Mouse (Mus musculus) liver, adult 2 months (tissue): ENCODE measurements around the gene Daam2. TPM values are rescaled to one million over a fixed set of nuclear protein-coding genes. Genes with fewer than 3 reads are reported as not detected.

Source experiments
- DNase-seq: peaks from one replicate; pipeline ENCODE4 v3.0.0-alpha.2; 2011; ENCODE audit warnings: low read depth, low spot score; ENCODE audit errors: extremely low read depth
- H3K27ac ChIP-seq: fragments of 200-500 bp; replicated peaks from 2 replicates; pipeline ENCODE4 v1.5.1; 2012; ENCODE audit warnings: low read depth, mild to moderate bottlenecking, control low read depth, inconsistent platforms, low read length; ENCODE audit not compliant: insufficient read depth
- H3K27me3 ChIP-seq: fragments of 200-500 bp; 2 replicates; pipeline ENCODE4 v1.6.1; 2012; ENCODE audit warnings: mild to moderate bottlenecking, moderate library complexity, low read length, inconsistent platforms; ENCODE audit not compliant: control insufficient read depth, insufficient read depth
- H3K36me3 ChIP-seq: fragments of 200-500 bp; 2 replicates; pipeline ENCODE4 v1.6.1; 2012; ENCODE audit warnings: low read length, inconsistent platforms; ENCODE audit not compliant: control insufficient read depth, insufficient read depth
- H3K4me1 ChIP-seq: fragments of 200-500 bp; 2 replicates; pipeline ENCODE4 v1.6.1; 2011; ENCODE audit warnings: low read length; ENCODE audit not compliant: control insufficient read depth, insufficient read depth
- H3K4me3 ChIP-seq: fragments of 200-500 bp; 2 replicates; pipeline ENCODE4 v1.5.1; 2011; ENCODE audit warnings: low read depth, mild to moderate bottlenecking, control low read depth, low read length, moderate library complexity; ENCODE audit not compliant: insufficient read depth
- H3K79me2 ChIP-seq: fragments of 200-500 bp; 2 replicates; pipeline ENCODE4 v1.6.1; 2012; ENCODE audit warnings: inconsistent platforms, mild to moderate bottlenecking, low read length, moderate library complexity; ENCODE audit not compliant: control insufficient read depth, insufficient read depth
- H3K9ac ChIP-seq: fragments of 200-500 bp; 2 replicates; pipeline ENCODE4 v1.6.1; 2012; ENCODE audit warnings: low read depth, mild to moderate bottlenecking, control low read depth, inconsistent platforms, low read length
- CTCF ChIP-seq: fragments of 200-500 bp; IDR thresholded peaks from 2 replicates; pipeline ENCODE4 v1.5.1; 2011; ENCODE audit warnings: low read depth, low read length, control low read depth
- POLR2A ChIP-seq: fragments of 200-500 bp; IDR thresholded peaks from 2 replicates; pipeline ENCODE4 v1.6.1; 2011; ENCODE audit warnings: low read length, control low read depth; ENCODE audit not compliant: insufficient read depth; ENCODE audit errors: extremely low read depth
- WGBS: fragments of 180-500 bp; shearing (Covaris S2); methylation state at CpG from one replicate; pipeline ENCODE4 v1.1.7; 2018; 5-methylcytosine and 5-hydroxymethylcytosine counted together
- polyA plus RNA-seq: library from polyadenylated mRNA; depleted of rRNA; stranded (reverse); fragments of >200 nt; gene quantifications from 2 replicates; pipeline ENCODE4 v1.2.3, GENCODE M21; 2012
- total RNA-seq: library from RNA; depleted of rRNA; stranded (reverse); fragments of >200 nt; gene quantifications from 2 replicates; pipeline ENCODE4 v1.2.3, GENCODE M21; 2014

Daam2 gene
- total and polyA plus RNA-seq, 2 experiments, result 1.0 to 1.4 TPM

DNA sequence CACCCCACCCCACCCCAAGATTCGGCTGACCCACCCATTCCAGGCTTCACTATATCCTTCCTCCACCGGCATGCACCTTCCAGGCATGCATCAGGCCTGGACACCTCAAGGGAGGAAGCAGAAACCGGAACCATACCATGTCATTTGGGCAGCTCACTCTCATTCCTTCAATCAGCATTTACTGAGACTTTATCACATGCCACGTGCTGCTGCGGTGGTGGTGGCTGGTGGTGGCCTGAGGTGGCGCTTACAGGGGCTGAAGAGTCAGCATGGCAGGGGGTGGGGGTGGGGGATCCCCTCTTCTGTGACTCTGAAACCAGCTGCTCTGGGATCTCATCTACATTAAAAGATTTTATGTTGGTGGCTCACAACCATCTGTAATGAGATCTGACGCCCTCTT is 42.1 kb downstream of the Daam2 start:
- no peak overlapping the region for H3K9ac ChIP-seq
- no peaks in the 10 kb centered on the region for H3K4me1 ChIP-seq
- H3K27me3 ChIP-seq, result no peaks in the 10 kb centered on the region
- no peak for DNase-seq
- no peak overlapping the region for H3K4me3 ChIP-seq
- TF ChIP-seq POLR2A, result no peak
- no peak for TF ChIP-seq CTCF
- 57% methylated on average over 7 of the region's 7 CpGs for WGBS
- no peaks in the 10 kb centered on the region for H3K36me3 ChIP-seq
- no peak overlapping the region for H3K27ac ChIP-seq
- H3K79me2 ChIP-seq, result no peaks in the 10 kb centered on the region

DNA sequence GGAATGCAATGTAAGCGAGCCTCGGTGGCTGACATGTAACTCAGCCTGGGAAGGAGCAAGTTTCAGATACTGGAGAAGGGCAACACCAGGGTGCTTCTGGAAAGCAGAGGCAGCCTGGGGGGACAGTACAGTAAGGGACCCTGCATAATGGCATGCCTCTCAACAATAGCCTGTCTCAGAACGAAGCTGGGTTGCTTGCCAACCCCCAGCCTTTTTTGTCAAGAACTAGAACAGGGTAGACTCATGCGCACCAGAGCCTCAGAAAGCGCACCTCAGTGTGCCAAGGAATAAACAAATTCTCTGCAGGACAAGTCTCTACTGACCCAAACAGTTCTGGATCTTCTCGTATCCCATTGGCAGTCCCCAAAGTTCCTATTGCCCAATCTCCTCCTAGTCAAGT is 43.5 kb downstream of the Daam2 start:
- Histone ChIP-seq H3K9ac (no peak overlapping the region), H3K79me2 (no peaks in the 10 kb centered on the region), H3K27me3 (no peaks in the 10 kb centered on the region), H3K4me3 (no peak overlapping the region), H3K4me1 (no peaks in the 10 kb centered on the region), H3K27ac (no peak overlapping the region), H3K36me3 (no peaks in the 10 kb centered on the region)
- DNase-seq, result no peak
- TF ChIP-seq POLR2A (no peak), CTCF (no peak)
- 70% methylated on average over 6 of the region's 6 CpGs for WGBS

DNA sequence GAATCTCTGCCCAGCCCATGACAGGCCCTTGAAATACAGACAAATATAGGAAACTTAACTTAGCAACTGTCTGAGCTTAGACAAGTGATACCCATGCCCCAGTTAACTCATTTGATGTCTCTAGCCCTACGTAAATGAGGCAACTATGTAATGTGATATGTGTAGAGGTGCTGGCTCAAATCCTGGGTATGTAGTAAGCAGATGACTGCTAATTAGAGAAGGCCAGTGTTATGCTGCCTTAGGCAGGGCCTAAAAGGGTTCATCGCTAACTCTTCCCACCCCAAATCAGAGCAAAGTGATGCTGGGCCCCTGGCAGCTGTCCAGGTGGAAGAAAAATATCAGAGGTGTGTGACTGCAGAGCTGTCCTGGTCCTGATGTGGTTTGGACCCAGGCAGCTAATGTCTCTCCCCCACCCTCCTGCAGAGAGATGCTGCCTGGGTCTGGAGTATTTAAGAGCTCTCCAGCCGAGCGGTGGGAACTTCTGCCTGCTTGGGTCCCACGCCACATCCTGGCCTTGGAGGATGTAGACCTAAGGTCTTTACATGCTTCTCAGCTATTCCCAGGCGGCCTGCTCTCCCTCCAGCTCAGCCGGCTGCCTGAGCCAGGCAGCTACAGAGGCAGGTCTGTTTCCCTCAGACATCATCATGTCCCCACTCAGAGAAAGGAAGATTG is 44.4 kb downstream of the Daam2 start:
- 78% methylated on average over 7 of the region's 7 CpGs for WGBS
- Histone ChIP-seq H3K79me2 (no peaks in the 10 kb centered on the region), H3K27ac (no peak overlapping the region), H3K36me3 (no peaks in the 10 kb centered on the region), H3K9ac (no peak overlapping the region), H3K4me3 (no peak overlapping the region), H3K27me3 (no peaks in the 10 kb centered on the region), H3K4me1 (no peaks in the 10 kb centered on the region)
- TF ChIP-seq POLR2A (no peak), CTCF (no peak)
- DNase-seq, result no peak

DNA sequence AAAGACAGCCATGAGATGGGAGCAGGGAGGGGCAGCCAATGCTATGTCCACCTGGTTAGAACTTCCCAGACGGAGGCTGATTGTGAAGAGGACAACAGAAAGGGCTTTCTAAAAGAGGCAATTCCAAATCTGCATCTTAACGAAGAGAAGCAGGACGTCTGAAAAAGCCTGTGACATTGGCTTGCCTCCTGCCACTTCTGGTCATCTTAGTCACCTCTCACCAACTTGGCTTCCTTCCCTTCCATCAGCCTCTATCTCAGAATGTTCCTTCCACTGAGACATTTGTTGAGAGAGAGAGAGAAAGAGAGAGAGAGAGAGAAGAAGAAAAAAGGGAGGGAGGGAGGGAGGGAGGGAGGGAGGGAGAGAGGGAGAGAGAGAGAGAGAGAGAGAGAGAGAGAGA is 47.1 kb downstream of the Daam2 start:
- Histone ChIP-seq H3K4me1 (no peaks in the 10 kb centered on the region), H3K36me3 (no peaks in the 10 kb centered on the region), H3K27me3 (no peaks in the 10 kb centered on the region), H3K9ac (no peak overlapping the region), H3K4me3 (no peak overlapping the region), H3K27ac (no peak overlapping the region), H3K79me2 (no peaks in the 10 kb centered on the region)
- DNase-seq, result no peak
- TF ChIP-seq POLR2A (no peak), CTCF (no peak)
- 56% methylated on average over 3 of the region's 3 CpGs for WGBS

DNA sequence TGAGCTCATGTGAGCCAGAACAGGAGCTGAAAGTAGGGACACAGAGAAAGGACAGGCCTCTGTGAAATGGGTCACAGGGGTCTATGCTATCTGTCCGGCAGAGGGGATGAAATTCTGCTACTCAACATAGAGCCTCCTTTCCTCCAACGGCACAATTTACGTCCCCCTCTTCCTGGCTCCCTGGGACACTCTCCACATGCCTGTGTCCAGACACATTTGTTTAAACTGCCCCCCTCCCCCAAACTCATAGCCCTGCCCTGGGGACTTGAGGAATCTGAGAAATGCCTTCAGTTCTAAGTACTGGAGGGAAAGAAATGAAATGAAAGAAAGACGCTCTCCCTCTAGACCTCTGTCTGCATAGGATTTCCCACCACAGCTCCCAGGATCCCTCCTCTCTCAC is 48.5 kb downstream of the Daam2 start:
- no peaks in the 10 kb centered on the region for H3K79me2 ChIP-seq
- H3K4me3 ChIP-seq, result no peak overlapping the region
- H3K27ac ChIP-seq, result no peak overlapping the region
- no peak for DNase-seq
- H3K36me3 ChIP-seq, result no peaks in the 10 kb centered on the region
- H3K4me1 ChIP-seq, result no peaks in the 10 kb centered on the region
- TF ChIP-seq POLR2A, result no peak
- TF ChIP-seq CTCF, result no peak
- H3K9ac ChIP-seq, result no peak overlapping the region
- 53% methylated on average over 4 of the region's 4 CpGs for WGBS
- H3K27me3 ChIP-seq, result no peaks in the 10 kb centered on the region

DNA sequence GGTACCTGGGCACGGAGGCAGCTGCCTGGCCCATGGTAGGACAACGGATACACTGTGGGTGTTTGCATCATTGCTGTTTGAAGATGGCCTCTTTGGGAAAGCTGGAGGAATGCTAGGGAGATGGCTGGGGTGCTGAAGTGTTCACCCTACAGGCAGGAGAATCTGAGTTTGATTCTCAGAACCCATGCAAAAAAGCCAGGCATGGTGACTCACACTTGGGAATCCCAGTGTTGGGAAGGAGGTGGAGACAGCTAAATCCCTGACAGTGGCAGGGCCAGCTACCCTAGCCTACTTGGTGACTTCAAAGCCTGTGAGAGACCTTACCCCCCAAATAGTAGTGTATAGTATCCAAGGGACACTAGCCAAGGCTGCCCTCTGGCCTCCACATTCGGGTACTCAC is 49.0 kb downstream of the Daam2 start:
- TF ChIP-seq POLR2A (no peak), CTCF (no peak)
- Histone ChIP-seq H3K79me2 (no peaks in the 10 kb centered on the region), H3K9ac (no peak overlapping the region), H3K4me1 (no peaks in the 10 kb centered on the region), H3K27ac (no peak overlapping the region), H3K4me3 (no peak overlapping the region), H3K27me3 (no peaks in the 10 kb centered on the region), H3K36me3 (no peaks in the 10 kb centered on the region)
- WGBS, result 87% methylated on average over 3 of the region's 3 CpGs
- no peak for DNase-seq
